Mouse (Mus musculus): ENCODE measurements at regions not wholly inside any gene's neighbourhood (a gene's known extent, or its start where the extent isn't known, plus 50 kb on each side); places are given as distances from the start of the nearest gene placed in this dataset.

DNA sequence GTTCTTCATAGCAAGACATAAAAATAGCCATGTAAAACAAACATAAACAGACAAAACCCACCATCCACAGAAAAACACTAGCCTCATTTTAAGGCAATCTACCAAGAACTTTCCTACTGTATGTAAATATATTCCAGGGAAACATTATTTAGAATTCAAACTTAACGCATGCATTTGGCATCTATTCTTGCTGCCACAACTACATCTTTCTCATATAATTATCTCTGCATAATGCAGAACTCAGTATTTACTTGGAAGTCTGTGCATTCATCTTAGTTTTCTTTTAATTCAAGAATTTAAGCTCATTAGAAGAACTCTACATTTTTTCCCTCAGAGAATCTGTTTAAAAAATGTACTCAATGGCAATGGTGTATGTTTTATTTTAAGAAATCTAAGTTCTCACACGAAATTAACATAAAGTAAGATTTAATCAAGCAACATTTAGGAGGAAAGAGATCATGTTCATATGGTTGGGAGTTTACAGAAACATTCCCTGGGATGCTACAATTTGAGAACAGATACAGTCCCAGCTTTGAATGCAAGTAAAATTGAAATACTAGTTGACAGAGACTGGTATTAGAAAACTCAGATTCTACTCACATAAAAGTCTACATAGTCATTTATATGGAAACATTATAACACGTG lies 1114.7 kb downstream of the Sorcs1 start:
- Histone ChIP-seq H3K27ac (no peak overlapping the region), H3K4me3 (no peak overlapping the region), H3K9ac (ENCODE audit: low read depth, low read length) (no peak overlapping the region), H3K79me2 (replicated peaks; ENCODE audit: control insufficient read depth, insufficient read depth, low read length) (no peaks in the 10 kb centered on the region), H3K4me1 (ENCODE audit: control insufficient read depth, insufficient read depth, low read length) (no peaks in the 10 kb centered on the region), H3K36me3 (ENCODE audit: control insufficient read depth, insufficient read depth, low read length) (no peaks in the 10 kb centered on the region), H3K27me3 (ENCODE audit: control insufficient read depth, insufficient read depth, low read length) (no peaks in the 10 kb centered on the region)
- intact Hi-C loops (cut with DNase I), result no loop called here
- no peak for TF ChIP-seq POLR2A (IDR thresholded peaks at IDR 0.05; ENCODE audit: insufficient read depth, low read depth, low read length)
- DNase-seq, result no peak
- 45% methylated on average over 3 of the region's 3 CpGs for WGBS

DNA sequence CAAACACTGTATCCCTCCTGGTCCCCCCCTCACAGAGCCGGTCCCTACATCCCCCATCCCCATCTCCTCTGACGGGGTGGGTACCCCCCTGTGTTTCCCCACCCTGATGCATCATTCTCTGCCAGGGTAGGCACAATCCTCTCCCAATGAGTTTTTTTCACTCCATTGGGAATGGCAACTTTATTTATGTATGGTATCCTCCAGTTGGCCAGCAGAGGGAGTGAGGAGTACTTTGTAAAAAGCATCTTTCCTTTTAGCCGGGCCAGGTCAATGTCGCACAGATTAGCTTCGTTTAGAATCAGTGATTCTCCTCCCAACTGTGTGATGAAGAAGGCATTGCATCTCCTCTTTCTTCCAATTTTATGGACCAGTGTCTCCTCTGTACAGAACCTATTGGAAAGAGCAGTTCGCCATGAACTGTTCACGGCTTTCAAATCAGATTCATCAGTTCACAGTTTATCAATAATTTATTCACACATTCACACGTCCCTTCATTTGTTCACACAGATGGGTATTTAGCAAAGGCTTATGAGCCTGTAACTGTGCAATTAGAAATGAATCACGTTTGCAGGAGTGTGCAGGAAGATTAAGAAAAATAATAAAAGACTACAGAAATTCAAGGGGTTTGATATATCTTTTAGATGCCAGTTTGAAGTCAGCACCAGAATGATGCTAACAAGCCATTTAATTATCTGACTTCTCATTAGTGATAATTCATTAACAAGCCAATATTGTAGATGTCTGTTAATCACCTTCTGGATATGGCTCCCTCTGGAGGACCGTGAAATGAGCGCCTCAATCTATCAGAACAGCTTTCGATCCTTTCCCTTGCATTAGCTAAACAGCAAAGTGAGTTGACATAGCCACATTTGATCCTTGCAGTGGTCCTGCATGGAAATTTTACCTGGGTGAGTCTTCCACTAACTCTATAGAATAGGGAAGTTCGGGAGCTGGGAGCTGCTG lies 1138.7 kb downstream of the Sorcs1 start:
- no peaks in the 10 kb centered on the region for H3K36me3 ChIP-seq (ENCODE audit: control insufficient read depth, insufficient read depth, low read length)
- H3K79me2 ChIP-seq (replicated peaks; ENCODE audit: control insufficient read depth, insufficient read depth, low read length), result no peaks in the 10 kb centered on the region
- no peaks in the 10 kb centered on the region for H3K27me3 ChIP-seq (ENCODE audit: control insufficient read depth, insufficient read depth, low read length)
- H3K4me1 ChIP-seq (ENCODE audit: control insufficient read depth, insufficient read depth, low read length), result no peaks in the 10 kb centered on the region
- H3K4me3 ChIP-seq, result no peak overlapping the region
- intact Hi-C loops (cut with DNase I), result no loop called here
- H3K9ac ChIP-seq (ENCODE audit: low read depth, low read length), result no peak overlapping the region
- no peak for DNase-seq
- no peak for TF ChIP-seq POLR2A (IDR thresholded peaks at IDR 0.05; ENCODE audit: insufficient read depth, low read depth, low read length)
- peak; percentile 52 for TF ChIP-seq CTCF (IDR thresholded peaks at IDR 0.05)
- WGBS, result 54% methylated on average over 13 of the region's 13 CpGs
- no peak overlapping the region for H3K27ac ChIP-seq

Data from heart, adult 2 months (tissue).